Mouse (Mus musculus): ENCODE results near the gene Apoa5.

GRCm38 (mm10) chr9:46268343-46268873, at the start of gene Apoa5:
- TF ChIP-seq CTCF (IDR thresholded peaks at IDR 0.05; ENCODE audit: low read depth): no peak
- no peak for TF ChIP-seq EP300 (IDR thresholded peaks at IDR 0.05; ENCODE audit: low read depth)

All from liver, embryonic 14.5 days (tissue).